Mouse (Mus musculus) hindbrain, embryonic 16.5 days (tissue): ENCODE results near the gene Ankrd39. TPM values are rescaled to one million over a fixed set of nuclear protein-coding genes. Genes with fewer than 3 reads are reported as not detected.
A peak's percentile ranks its signal among the peaks of the same experiment; 100 is the strongest.

Experiments used
- ATAC-seq: fragments of 200-750 bp; cut with Nextera tagmentation; 2 replicates; pipeline ENCODE4 v1.8.0; 2017; ENCODE audit warnings: moderate TSS enrichment, moderate library complexity
- H3K27ac ChIP-seq: fragments of 300-500 bp; sonication (generic); 2 replicates; pipeline ENCODE4 v1.5.1; 2014; ENCODE audit warnings: low read depth, mild to moderate bottlenecking, control low read depth, low read length, moderate library complexity
- H3K27me3 ChIP-seq: fragments of 300-500 bp; sonication (generic); replicated peaks from 2 replicates; pipeline ENCODE4 v1.6.1; 2014; ENCODE audit warnings: low read length; ENCODE audit not compliant: control insufficient read depth, insufficient read depth
- H3K36me3 ChIP-seq: fragments of 300-500 bp; sonication (generic); 2 replicates; pipeline ENCODE4 v1.6.1; 2014; ENCODE audit warnings: mild to moderate bottlenecking, low read length, moderate library complexity, mixed read lengths; ENCODE audit not compliant: control insufficient read depth, insufficient read depth
- H3K4me1 ChIP-seq: fragments of 300-500 bp; sonication (generic); 2 replicates; pipeline ENCODE4 v1.6.1; 2014; ENCODE audit warnings: low read depth, low read length; ENCODE audit not compliant: control insufficient read depth, insufficient read depth
- H3K4me2 ChIP-seq: fragments of 300-500 bp; sonication (generic); 2 replicates; pipeline ENCODE4 v1.6.1; 2014; ENCODE audit warnings: mild to moderate bottlenecking, low read length, control low read depth, moderate library complexity
- H3K4me3 ChIP-seq: fragments of 300-500 bp; sonication (generic); 2 replicates; pipeline ENCODE4 v1.5.1; 2014; ENCODE audit warnings: mild to moderate bottlenecking, low read length, control low read depth, moderate library complexity
- H3K9ac ChIP-seq: fragments of 300-500 bp; sonication (generic); 2 replicates; pipeline ENCODE4 v1.6.1; 2014; ENCODE audit warnings: low read depth, mild to moderate bottlenecking, control low read depth, low read length, moderate library complexity
- H3K9me3 ChIP-seq: fragments of 300-500 bp; sonication (generic); 2 replicates; pipeline ENCODE4 v1.6.1; 2014; ENCODE audit warnings: mild to moderate bottlenecking, low read length, moderate library complexity; ENCODE audit not compliant: control insufficient read depth
- WGBS: fragments of 180-500 bp; shearing (Covaris S2); extraction: QIAGEN DNeasy Blood & Tissue Kit; methylation state at CpG from one replicate; pipeline ENCODE4 v1.1.7; 2014; 5-methylcytosine and 5-hydroxymethylcytosine counted together
- polyA plus RNA-seq: library from polyadenylated mRNA; unstranded; fragments of >200 nt; fragmentation: Nextera tagmentation; extraction: Ambion mirVana; gene quantifications from 2 replicates; pipeline ENCODE4 v1.2.1, GENCODE M21; 2015

Ankrd39 gene
- polyA plus RNA-seq, 1 experiment from 2014 or later: 33.8 TPM

DNA sequence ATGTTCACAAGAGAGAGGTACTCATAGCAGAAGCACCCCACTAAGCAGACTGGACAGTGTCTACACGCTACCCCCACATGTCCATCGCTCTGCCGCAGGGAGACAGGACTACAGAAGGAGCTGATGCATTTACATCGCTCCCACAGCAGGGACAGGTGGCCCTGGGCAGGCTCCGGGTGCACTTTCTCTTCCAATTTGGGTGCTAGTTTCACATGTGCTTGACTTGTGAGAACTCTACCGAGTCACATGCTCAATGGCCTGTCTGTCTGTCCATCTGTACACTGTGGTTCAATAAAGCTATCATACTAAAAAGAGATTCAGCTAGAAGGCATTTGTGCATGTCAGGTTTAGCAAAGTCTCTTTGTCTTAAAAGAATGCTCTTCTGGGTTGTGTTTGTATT, 40.6 kb upstream of the Ankrd39 start:
- no peaks in the 10 kb centered on the region for H3K9me3 ChIP-seq
- no peaks in the 10 kb centered on the region for H3K27me3 ChIP-seq
- H3K27ac ChIP-seq: no peak overlapping the region
- H3K4me1 ChIP-seq: peaks cover 28% of the 10 kb centered on the region
- H3K4me3 ChIP-seq: no peak overlapping the region
- H3K9ac ChIP-seq: no peak overlapping the region
- 85% methylated on average over 6 of the region's 6 CpGs for WGBS
- H3K36me3 ChIP-seq: no peaks in the 10 kb centered on the region
- H3K4me2 ChIP-seq: no peak overlapping the region
- ATAC-seq: no peak

DNA sequence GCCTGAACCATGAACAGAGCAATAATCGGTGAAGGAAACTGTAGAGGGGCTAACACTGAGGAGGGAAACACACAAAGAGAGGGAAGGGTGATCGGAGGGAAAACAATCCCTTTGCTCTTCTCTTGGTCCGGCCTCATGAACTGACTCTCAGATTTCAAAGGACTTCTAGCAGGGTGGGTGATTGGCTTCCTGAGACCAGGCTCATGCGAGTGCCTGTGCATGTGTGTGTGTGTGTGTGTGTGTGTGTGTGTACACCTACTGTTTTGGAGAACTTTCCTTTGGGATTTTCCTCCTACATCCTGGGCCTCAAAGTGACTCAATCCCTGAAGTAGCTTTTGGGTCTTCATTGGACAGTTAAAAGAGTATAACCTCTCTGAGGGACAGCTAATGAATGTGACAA, 39.0 kb upstream of the Ankrd39 start:
- no peak for ATAC-seq
- Histone ChIP-seq H3K27ac (no peak overlapping the region), H3K4me1 (peaks cover 28% of the 10 kb centered on the region), H3K9me3 (no peaks in the 10 kb centered on the region), H3K36me3 (no peaks in the 10 kb centered on the region), H3K27me3 (no peaks in the 10 kb centered on the region), H3K4me2 (no peak overlapping the region), H3K9ac (no peak overlapping the region), H3K4me3 (no peak overlapping the region)
- WGBS: 54% methylated on average over 4 of the region's 4 CpGs

DNA sequence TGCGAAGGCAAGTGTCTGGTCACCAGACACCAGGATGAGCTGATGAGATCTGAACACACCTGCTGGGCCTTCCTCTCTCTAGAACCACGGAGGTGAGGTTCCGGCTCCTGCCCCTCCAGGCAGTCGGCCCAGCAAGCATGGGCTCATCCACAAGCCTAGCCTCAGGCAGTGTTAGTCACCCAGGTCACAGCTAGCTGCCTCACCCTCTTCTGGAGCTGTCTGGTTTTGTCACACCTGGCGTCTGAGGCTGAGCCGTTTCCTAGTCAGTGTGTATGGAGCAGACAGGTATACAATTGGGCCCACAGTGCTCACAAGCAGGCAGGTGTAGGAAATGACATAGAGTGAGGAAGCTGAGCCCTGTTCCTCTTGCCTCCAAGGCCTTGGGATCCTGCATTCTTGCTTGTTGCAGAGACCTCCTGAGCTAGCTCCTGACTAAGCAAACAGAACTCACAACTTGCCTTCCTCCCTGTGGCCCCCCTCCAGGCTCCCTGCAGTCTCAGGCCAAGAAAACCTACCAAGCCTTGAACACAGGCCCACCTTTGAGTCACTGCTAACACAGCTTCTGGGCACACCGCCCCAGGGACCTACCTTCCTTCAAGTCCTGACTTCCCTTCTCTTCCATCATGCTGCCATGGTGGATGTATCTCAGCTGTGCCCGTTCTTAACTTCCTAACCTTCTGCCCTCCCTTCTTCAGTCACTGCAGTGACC, 36.3 kb upstream of the Ankrd39 start:
- WGBS: 84% methylated on average over 8 of the region's 8 CpGs
- no peaks in the 10 kb centered on the region for H3K36me3 ChIP-seq
- H3K9me3 ChIP-seq: no peaks in the 10 kb centered on the region
- no peaks in the 10 kb centered on the region for H3K27me3 ChIP-seq
- ATAC-seq: no peak
- no peak overlapping the region for H3K4me3 ChIP-seq
- H3K9ac ChIP-seq: no peak overlapping the region
- H3K27ac ChIP-seq: no peak overlapping the region
- peaks cover 21% of the 10 kb centered on the region for H3K4me1 ChIP-seq
- no peak overlapping the region for H3K4me2 ChIP-seq

DNA sequence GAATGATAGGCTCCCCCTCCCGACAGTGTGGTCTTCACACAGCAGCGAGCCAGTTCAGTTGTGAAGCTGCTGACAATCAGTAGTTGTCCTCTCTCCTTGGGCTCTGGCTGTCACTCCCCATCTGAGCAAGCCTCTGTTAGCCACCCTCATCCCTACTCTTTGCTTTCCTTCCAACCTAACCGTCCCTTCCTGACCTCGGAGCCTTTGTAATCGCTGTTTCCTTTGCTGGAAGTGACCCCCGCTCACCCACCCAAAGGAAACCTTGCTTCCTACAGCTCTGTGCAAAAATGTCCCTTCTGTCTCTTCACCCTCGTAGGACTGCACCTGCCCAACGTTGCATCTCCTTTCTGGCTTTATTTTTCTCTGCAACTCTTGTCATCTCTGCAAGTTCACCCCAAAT, 35.0 kb upstream of the Ankrd39 start:
- Histone ChIP-seq H3K4me3 (no peak overlapping the region), H3K9me3 (no peaks in the 10 kb centered on the region), H3K9ac (no peak overlapping the region), H3K27ac (no peak overlapping the region), H3K27me3 (no peaks in the 10 kb centered on the region), H3K4me2 (no peak overlapping the region), H3K4me1 (peaks cover 16% of the 10 kb centered on the region), H3K36me3 (no peaks in the 10 kb centered on the region)
- 76% methylated on average over 8 of the region's 8 CpGs for WGBS
- no peak for ATAC-seq

DNA sequence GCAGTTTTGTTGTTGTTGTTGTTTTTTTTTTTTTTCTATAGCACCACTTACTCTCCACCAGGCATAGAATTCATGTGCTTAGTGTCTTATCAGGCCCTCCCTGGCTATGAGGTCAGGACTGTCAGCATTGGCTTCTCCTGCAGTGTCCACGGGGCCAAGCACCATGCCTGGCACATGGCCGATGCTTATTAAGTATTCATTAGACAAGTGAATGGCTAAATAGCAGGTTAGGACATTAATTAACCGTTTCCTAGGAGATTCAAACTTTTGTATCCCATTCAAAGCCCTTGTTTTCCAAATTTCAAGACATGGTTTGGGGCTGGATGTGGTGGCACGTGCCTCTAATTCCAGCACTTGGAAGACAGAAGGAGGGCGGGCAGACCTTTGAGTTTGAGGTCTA, 34.0 kb upstream of the Ankrd39 start:
- WGBS: 37% methylated on average over 5 of the region's 5 CpGs
- peaks cover 16% of the 10 kb centered on the region for H3K4me1 ChIP-seq
- no peak overlapping the region for H3K4me3 ChIP-seq
- H3K27ac ChIP-seq: peak overlapping the region; percentile 89; the same call in 1 of the 2 replicates
- H3K4me2 ChIP-seq: no peak overlapping the region
- H3K9ac ChIP-seq: no peak overlapping the region; the same call in 1 of the 2 replicates
- no peaks in the 10 kb centered on the region for H3K9me3 ChIP-seq
- no peaks in the 10 kb centered on the region for H3K27me3 ChIP-seq
- no peaks in the 10 kb centered on the region for H3K36me3 ChIP-seq
- 0 out of 2 replicates have a peak, but pooled peaks have one; percentile 11 for ATAC-seq

DNA sequence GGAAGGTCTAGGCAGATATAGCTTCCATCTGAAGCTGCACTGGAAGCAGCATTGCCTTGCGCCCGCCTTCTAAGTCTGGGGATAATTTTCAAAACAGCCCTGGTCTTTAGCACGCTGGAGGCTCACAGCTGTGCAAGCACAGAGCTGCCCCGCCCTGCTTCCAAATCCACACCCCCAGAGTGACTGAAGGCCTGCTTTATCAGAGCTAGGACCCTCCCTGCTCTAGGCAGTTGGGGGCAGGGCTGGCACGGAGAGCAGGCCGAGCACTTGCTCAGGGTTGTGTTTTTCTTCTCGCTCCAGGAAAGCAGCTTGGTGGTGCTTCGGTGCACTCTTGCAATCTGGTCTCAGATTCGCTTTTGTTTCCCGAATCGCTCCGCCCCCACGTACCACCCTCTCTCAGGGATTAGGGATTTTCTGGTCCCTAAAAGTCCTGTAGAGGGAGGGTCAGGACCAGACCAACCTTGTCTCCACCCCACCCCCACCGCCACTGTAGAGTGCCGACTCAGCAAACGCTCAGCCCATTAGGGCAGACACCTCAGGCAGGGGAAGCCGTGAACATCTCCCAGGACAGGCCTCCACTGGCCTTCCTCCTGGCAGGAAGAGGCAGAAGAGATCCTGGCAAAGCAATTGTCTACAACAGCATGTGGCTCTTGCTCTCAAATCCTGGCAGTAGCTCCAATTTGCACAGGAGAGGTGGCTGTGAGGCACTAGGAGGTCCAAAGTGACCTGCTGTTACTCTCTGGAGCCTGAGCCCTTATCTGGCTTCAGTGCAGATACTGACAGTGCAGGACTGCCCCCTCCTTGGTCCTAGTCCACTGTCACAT, 33.4 kb upstream of the Ankrd39 start:
- no peaks in the 10 kb centered on the region for H3K9me3 ChIP-seq
- peak overlapping the region; percentile 31 for H3K9ac ChIP-seq
- no peaks in the 10 kb centered on the region for H3K27me3 ChIP-seq
- H3K27ac ChIP-seq: peak overlapping the region; percentile 89
- no peaks in the 10 kb centered on the region for H3K36me3 ChIP-seq
- ATAC-seq: peak; percentile 86
- H3K4me2 ChIP-seq: peak overlapping the region; percentile 28
- WGBS: under 1% methylated on average over 17 of the region's 17 CpGs
- H3K4me1 ChIP-seq: peaks cover 16% of the 10 kb centered on the region
- no peak overlapping the region for H3K4me3 ChIP-seq

DNA sequence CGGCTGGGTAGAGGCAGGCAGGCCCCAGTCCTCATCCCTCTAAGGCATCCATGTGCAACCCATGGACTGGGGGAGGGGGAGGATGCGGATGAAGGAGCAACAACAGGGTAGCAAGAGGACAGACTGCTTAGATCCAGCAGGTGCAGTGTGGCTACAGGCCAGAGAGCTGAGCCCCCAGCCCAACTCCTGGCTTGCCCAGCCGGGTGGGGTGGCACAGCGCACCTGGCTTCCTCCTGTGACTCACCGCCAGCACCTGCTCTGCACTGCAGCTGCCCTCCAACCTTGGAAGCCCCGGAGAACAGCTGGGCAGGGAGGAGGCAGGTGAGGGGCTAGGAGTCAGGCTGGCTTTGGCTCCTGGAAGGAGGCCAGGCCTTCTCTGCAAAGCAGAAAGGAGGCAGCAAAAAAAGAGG, 32.7 kb upstream of the Ankrd39 start:
- 21% methylated on average over 5 of the region's 6 CpGs for WGBS
- H3K4me1 ChIP-seq: peaks cover 16% of the 10 kb centered on the region
- no peaks in the 10 kb centered on the region for H3K36me3 ChIP-seq
- peak overlapping the region; percentile 89 for H3K27ac ChIP-seq
- peak overlapping the region; percentile 16; the same call in 1 of the 2 replicates for H3K4me2 ChIP-seq
- ATAC-seq: peak; percentile 34
- H3K9ac ChIP-seq: peak overlapping the region; percentile 31; the same call in 1 of the 2 replicates
- no peaks in the 10 kb centered on the region for H3K27me3 ChIP-seq
- H3K9me3 ChIP-seq: no peaks in the 10 kb centered on the region
- no peak overlapping the region for H3K4me3 ChIP-seq

DNA sequence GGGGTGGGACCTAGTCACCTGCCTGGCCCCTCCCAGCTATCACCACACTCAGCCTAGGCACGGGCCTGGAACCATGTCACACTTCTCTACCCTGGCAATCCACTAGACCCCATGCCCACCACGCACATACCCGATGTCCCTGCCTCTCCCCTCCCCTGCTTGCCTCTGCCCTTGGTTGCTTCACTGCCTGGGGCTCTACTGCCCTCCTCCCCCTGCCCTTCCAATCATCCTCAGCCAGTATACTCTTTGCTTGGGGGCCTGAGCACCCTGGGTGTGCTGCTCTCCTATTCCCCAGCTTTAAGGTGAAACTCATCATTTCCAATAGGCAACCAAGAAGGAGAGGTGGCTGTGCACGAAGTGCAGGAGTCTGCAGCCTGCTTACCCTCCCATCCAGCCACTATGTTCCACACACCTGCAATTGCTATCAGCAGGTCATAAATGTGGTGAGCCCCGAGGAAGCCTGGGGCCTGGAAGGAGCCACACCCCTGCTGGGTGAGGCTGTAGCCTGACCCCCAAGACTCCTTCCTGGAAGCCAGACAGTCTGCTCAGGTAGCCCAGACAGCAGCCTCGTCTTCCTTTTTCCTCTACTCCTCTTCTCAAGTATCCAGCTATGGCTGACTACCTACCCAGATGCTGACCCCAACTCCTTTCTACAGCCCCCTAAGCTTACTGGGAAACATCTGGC, 29.9 kb upstream of the Ankrd39 start:
- H3K4me1 ChIP-seq: peaks cover 19% of the 10 kb centered on the region
- H3K36me3 ChIP-seq: no peaks in the 10 kb centered on the region
- H3K27ac ChIP-seq: no peak overlapping the region
- H3K9me3 ChIP-seq: no peaks in the 10 kb centered on the region
- H3K4me3 ChIP-seq: no peak overlapping the region
- no peaks in the 10 kb centered on the region for H3K27me3 ChIP-seq
- no peak overlapping the region for H3K9ac ChIP-seq
- ATAC-seq: no peak
- no peak overlapping the region for H3K4me2 ChIP-seq
- 70% methylated on average over 6 of the region's 6 CpGs for WGBS

DNA sequence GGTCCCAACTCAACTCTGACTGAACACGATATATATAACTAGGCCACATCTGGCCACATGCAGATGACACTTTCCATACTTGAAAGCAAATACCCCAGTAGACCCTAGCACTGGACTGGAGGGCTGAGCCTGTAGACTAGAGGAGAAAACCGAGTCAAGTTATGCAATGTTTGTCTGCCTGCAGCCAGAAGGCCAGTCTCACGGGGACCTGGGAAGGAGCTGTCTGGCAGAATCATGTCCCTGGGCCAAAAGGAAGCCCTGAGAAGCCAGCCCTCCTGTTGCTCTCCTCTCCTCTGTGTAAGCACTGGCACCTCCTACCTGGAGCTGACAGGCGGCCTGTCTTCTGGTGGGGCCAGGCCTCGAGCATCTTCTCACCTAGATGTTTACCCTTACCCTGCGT, 28.1 kb upstream of the Ankrd39 start:
- 69% methylated on average over 6 of the region's 6 CpGs for WGBS
- Histone ChIP-seq H3K27me3 (no peaks in the 10 kb centered on the region), H3K4me1 (peaks cover 10% of the 10 kb centered on the region), H3K36me3 (no peaks in the 10 kb centered on the region), H3K4me3 (no peak overlapping the region), H3K9ac (no peak overlapping the region), H3K27ac (no peak overlapping the region), H3K4me2 (no peak overlapping the region), H3K9me3 (no peaks in the 10 kb centered on the region)
- ATAC-seq: no peak
